In the genomic region with DNA sequence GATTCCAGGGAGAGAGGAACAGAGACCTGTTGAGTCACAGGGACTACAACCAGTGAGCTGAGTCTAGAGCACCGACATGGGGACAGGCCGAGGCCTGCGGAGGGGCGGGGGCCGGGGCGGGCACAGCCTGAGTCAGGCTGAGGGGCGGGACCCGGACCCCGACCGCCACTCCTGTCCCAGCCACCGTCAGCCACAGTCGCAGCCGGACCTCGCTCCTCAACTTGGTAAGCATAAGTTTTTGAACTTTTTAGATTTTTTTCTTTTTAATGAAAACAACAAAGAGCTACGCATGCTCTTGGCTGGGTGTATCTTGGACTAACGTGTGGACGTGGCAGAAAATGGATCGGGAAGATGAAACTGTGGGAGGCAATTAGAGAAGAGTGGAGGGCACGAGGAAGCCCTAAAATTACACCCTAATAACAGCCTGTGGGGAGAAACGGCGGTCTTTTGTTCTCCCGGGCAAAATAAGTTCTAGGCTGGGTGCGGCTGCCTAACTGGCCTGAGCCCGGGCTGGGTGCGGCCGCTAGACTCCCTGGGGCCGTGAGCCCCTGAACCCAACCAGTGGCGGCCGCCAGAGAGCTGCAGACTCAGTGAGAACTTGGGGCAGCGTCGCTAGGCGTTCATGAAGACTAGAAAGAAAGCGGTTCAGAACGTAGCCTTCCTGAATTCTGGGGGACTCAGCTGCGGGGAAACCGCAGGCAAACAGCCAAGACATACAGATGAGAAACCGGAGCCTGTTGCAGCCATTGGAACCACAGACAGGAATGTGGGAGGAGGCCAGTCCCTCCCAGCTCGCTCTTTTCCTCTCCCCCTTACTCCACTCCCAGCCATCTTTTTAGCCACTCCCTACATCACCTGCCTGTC, we compare ENCODE assay signal across 9 mouse cellular contexts. TPM values are rescaled to one million over a fixed set of nuclear protein-coding genes. Genes with fewer than 3 reads are reported as not detected.
DNase-seq lines count a peak whose midpoint lies in the region; ATAC-seq and TF ChIP-seq lines count a peak whose summit lies in the region.
"Had no signal": no experiment of that assay in that cellular context is flagged by ENCODE, and none has a peak within 500 bp of the region (broad histone marks: within the 10 kb centered on the region; RNA-seq: fewer than 3 reads in every experiment).

A gene (plus strand): TSS at position 159 of the 864 bp plus-strand sequence.

- ATAC-seq in cerebellum, adult (ENCODE audit: insufficient number of reproducible peaks, low FRiP score, low TSS enrichment) = no peak
- ATAC-seq in hindbrain, postnatal 0 days = peak; percentile 85
- ATAC-seq in liver, embryonic 11.5 days (replicated peaks; ENCODE audit: low FRiP score) = peak; percentile 92
- ATAC-seq in monocyte, adult 5-6 weeks (replicated peaks; ENCODE audit: insufficient number of reproducible peaks, low FRiP score, low TSS enrichment, poor library complexity, severe bottlenecking) = peak; percentile 45
- peak; percentile 92 for ATAC-seq in stomach, postnatal 0 days (ENCODE audit: low FRiP score, low TSS enrichment)

- peak within 1 kb of the TSS; percentile 80 for H3K4me2 ChIP-seq in hindbrain, postnatal 0 days (ENCODE audit: low read depth, low read length)
- H3K4me2 ChIP-seq in liver, embryonic 11.5 days = peak within 1 kb of the TSS; percentile 66
- peak within 1 kb of the TSS; percentile 49 for H3K4me2 ChIP-seq in stomach, postnatal 0 days (replicated peaks; ENCODE audit: low read depth)

- intact Hi-C loops in gastrocnemius, postnatal 14 days (cut with DNase I; ENCODE audit: low total_unique reads) = no loop called here

- H3K36me3 ChIP-seq in hindbrain, postnatal 0 days (ENCODE audit: insufficient read depth, low read length) = no peaks in the 10 kb centered on the region
- no peaks in the 10 kb centered on the region for H3K36me3 ChIP-seq in liver, embryonic 11.5 days (ENCODE audit: control insufficient read depth, insufficient read depth, low read length)
- no peaks in the 10 kb centered on the region for H3K36me3 ChIP-seq in stomach, postnatal 0 days (ENCODE audit: control insufficient read depth, insufficient read depth, low read length)
- H3K36me3 ChIP-seq: G1E had no signal

- H3K27me3 ChIP-seq in hindbrain, postnatal 0 days (ENCODE audit: insufficient read depth, low read length) = no peaks in the 10 kb centered on the region
- no peaks in the 10 kb centered on the region for H3K27me3 ChIP-seq in liver, embryonic 11.5 days (replicated peaks; ENCODE audit: control insufficient read depth, insufficient read depth, low read length)
- H3K27me3 ChIP-seq in stomach, postnatal 0 days (ENCODE audit: control insufficient read depth, insufficient read depth, low read length) = no peaks in the 10 kb centered on the region

- H3K9me3 ChIP-seq in hindbrain, postnatal 0 days (ENCODE audit: low read length) = no peaks in the 10 kb centered on the region
- no peaks in the 10 kb centered on the region for H3K9me3 ChIP-seq in liver, embryonic 11.5 days (ENCODE audit: control insufficient read depth, low read length)
- H3K9me3 ChIP-seq in stomach, postnatal 0 days (ENCODE audit: control insufficient read depth, low read length) = no peaks in the 10 kb centered on the region

- TF ChIP-seq EP300 in stomach, postnatal 0 days (optimal IDR thresholded peaks at IDR 0.05) = peak; percentile 71

- H3K27ac ChIP-seq in hindbrain, postnatal 0 days = peak within 1 kb of the TSS; percentile 52; the same call in 1 of the 2 replicates
- H3K27ac ChIP-seq in liver, embryonic 11.5 days (ENCODE audit: low read depth, low read length) = no peak within 1 kb of the TSS; the same call in 1 of the 2 replicates
- peak within 1 kb of the TSS; percentile 97 for H3K27ac ChIP-seq in stomach, postnatal 0 days (replicated peaks)

- H3K4me1 ChIP-seq in hindbrain, postnatal 0 days (ENCODE audit: insufficient read depth, low read length) = no peaks in the 10 kb centered on the region
- H3K4me1 ChIP-seq in liver, embryonic 11.5 days (replicated peaks; ENCODE audit: control insufficient read depth, insufficient read depth, low read length) = no peaks in the 10 kb centered on the region
- H3K4me1 ChIP-seq in stomach, postnatal 0 days (replicated peaks; ENCODE audit: control insufficient read depth, insufficient read depth) = peaks cover 5% of the 10 kb centered on the region

- WGBS in hindbrain, postnatal 0 days = under 1% methylated on average over 38 of the region's 38 CpGs
- WGBS in liver, embryonic 11.5 days = under 1% methylated on average over 38 of the region's 38 CpGs
- under 1% methylated on average over 37 of the region's 38 CpGs for WGBS in stomach, postnatal 0 days

- TF ChIP-seq CTCF in hindbrain, postnatal 0 days (IDR thresholded peaks at IDR 0.05; ENCODE audit: low read depth) = peak; percentile 20; the same call in 1 of the 2 replicates
- peak; percentile 35; the same call in 1 of the 2 replicates for TF ChIP-seq CTCF in stomach, postnatal 0 days (IDR thresholded peaks at IDR 0.05; ENCODE audit: low read depth)

- DNase-seq in cerebellum, postnatal 25 days = peak; percentile 6 to 8
- peak; percentile 43 for DNase-seq in c-Kit-positive CD71-negative TER-119-negative erythroid progenitor cells, embryonic 14.5 days (ENCODE audit: low read depth)
- DNase-seq in gastrocnemius, postnatal 14 days = peak; percentile 67
- peak; percentile 37 for DNase-seq in hindbrain, postnatal 0 days (ENCODE audit: low spot score)
- DNase-seq in liver, embryonic 11.5 days (ENCODE audit: low spot score) = peak; percentile 66
- DNase-seq in stomach, postnatal 0 days (ENCODE audit: low spot score) = peak; percentile 80

- peak within 1 kb of the TSS; percentile 60 for H3K9ac ChIP-seq in hindbrain, postnatal 0 days (replicated peaks; ENCODE audit: low read length)
- peak within 1 kb of the TSS; percentile 57 for H3K9ac ChIP-seq in liver, embryonic 11.5 days (ENCODE audit: low read depth, low read length)
- peak within 1 kb of the TSS; percentile 79 for H3K9ac ChIP-seq in stomach, postnatal 0 days (ENCODE audit: low read length)

- H3K4me3 ChIP-seq in hindbrain, postnatal 0 days (ENCODE audit: low read length) = peak within 1 kb of the TSS; percentile 46
- H3K4me3 ChIP-seq in liver, embryonic 11.5 days (ENCODE audit: low read depth, low read length) = peak within 1 kb of the TSS; percentile 53
- H3K4me3 ChIP-seq in stomach, postnatal 0 days (ENCODE audit: low read depth, low read length) = peak within 1 kb of the TSS; percentile 72

RNA-seq across cellular contexts. Expression of the gene that starts here (rescaled TPM):
- total RNA-seq in gastrocnemius, postnatal 14 days (2021) = 100 to 1,000 TPM; 101 to 110 TPM
- 9.7 and 16.4 TPM in 2 replicates for total RNA-seq in hindbrain, postnatal 0 days (2014; rRNA removed)
- polyA plus RNA-seq in hindbrain, postnatal 0 days (2015; fragmentation: Nextera tagmentation; extraction: Ambion mirVana) = 234 and 235 TPM in 2 replicates
- 202 and 245 TPM in 2 replicates for polyA plus RNA-seq in liver, embryonic 11.5 days (2014; fragmentation: Nextera tagmentation; extraction: Ambion mirVana)
- total RNA-seq in monocyte, adult 5-6 weeks (2017) = 59.1 to 65.2 TPM (median 61.9 TPM) in 3 replicates
- polyA plus RNA-seq in stomach, postnatal 0 days (2015; fragmentation: Nextera tagmentation; extraction: Ambion mirVana) = 1,952 and 2,093 TPM in 2 replicates
- total RNA-seq: G1E had no signal
- polyA plus RNA-seq: G1E had no signal

Comparison
In these comparisons a context has a peak if more than half of its experiments do, and no peak if none do; other contexts are left out.
1. DNase-seq: peak in every context shown above with its lines; median percentile 80 in stomach, postnatal 0 days; 67 in gastrocnemius, postnatal 14 days; 66 in liver, embryonic 11.5 days; 43 in c-Kit-positive CD71-negative TER-119-negative erythroid progenitor cells, embryonic 14.5 days; 37 in hindbrain, postnatal 0 days; 7 in cerebellum, postnatal 25 days.